Mouse (Mus musculus) cerebellum, adult (tissue): ENCODE results near the gene Olfr229.
"Not testable (repeated sequence)": the region's sequence is repeated elsewhere in the genome, so short reads cannot be mapped to it uniquely, and the experiment has no call there.

Experiments
- ATAC-seq: cut with Nextera tagmentation; 2 replicates; pipeline ENCODE4 v1.9.2; 2017; ENCODE audit warnings: mild to moderate bottlenecking, moderate library complexity, mixed read lengths; ENCODE audit not compliant: insufficient number of reproducible peaks, low FRiP score, low TSS enrichment

Olfr229 gene

GRCm38 (mm10) chr9:39907036-39907435, at the start of gene Olfr229:
Gene Olfr229 (plus strand): TSS chr9:39907336.
- no peak for ATAC-seq

- no peak for ATAC-seq
These were observed 41.0 kb upstream of the Olfr229 start, which contains the start of gene Olfr972 for GRCm38 (mm10) chr9:39866122-39866521. Gene Olfr972 (plus strand): TSS chr9:39866422.

GRCm38 (mm10) chr9:39871986-39872385, 35.1 kb upstream of the Olfr229 start:
- not testable (repeated sequence) for ATAC-seq

GRCm38 (mm10) chr9:39877541-39878396, 29.4 kb upstream of the Olfr229 start:
- not testable (repeated sequence) for ATAC-seq

- no peak for ATAC-seq
These were observed 2.0 kb upstream of the Olfr229 start for GRCm38 (mm10) chr9:39905106-39905505.

GRCm38 (mm10) chr9:39909939-39910338, 2.8 kb downstream of the Olfr229 start:
- no peak for ATAC-seq

- ATAC-seq, result not testable (repeated sequence)
These were observed 21.1 kb downstream of the Olfr229 start for GRCm38 (mm10) chr9:39927975-39928836.

GRCm38 (mm10) chr9:39928837-39929236, 21.7 kb downstream of the Olfr229 start:
- ATAC-seq, result not testable (repeated sequence)

- ATAC-seq, result no peak
These were observed 30.1 kb downstream of the Olfr229 start, which contains the start of gene Olfr974 for GRCm38 (mm10) chr9:39937201-39937600. Gene Olfr974 (plus strand): TSS chr9:39937501.

GRCm38 (mm10) chr9:39951946-39952345, 44.8 kb downstream of the Olfr229 start, which contains the start of gene Olfr975:
Gene Olfr975 (minus strand): TSS chr9:39952046.
- ATAC-seq, result no peak

GRCm38 (mm10) chr9:39961033-39961432, 53.9 kb downstream of the Olfr229 start, which contains the start of gene Olfr976:
Gene Olfr976 (minus strand): TSS chr9:39961133.
- not testable (repeated sequence) for ATAC-seq
